Mouse (Mus musculus) 3134 (cell line): ENCODE measurements around the gene Ern2.

ENCODE experiments used
- DNase-seq: peaks from one replicate; pipeline ENCODE4 v3.0.0-alpha.2; 2011; ENCODE audit warnings: low spot score; ENCODE audit not compliant: insufficient read length; ENCODE audit errors: extremely low read depth

Gene Ern2

GRCm38 (mm10) chr7:122160037-122160436 is 26.0 kb downstream of the Ern2 start:
- DNase-seq: peak; percentile 19

GRCm38 (mm10) chr7:122158915-122159902 is 26.8 kb downstream of the Ern2 start, which contains the start of gene Plk1:
Gene Plk1 (plus strand): TSS chr7:122159439.
- DNase-seq: peak; percentile 87

DNA sequence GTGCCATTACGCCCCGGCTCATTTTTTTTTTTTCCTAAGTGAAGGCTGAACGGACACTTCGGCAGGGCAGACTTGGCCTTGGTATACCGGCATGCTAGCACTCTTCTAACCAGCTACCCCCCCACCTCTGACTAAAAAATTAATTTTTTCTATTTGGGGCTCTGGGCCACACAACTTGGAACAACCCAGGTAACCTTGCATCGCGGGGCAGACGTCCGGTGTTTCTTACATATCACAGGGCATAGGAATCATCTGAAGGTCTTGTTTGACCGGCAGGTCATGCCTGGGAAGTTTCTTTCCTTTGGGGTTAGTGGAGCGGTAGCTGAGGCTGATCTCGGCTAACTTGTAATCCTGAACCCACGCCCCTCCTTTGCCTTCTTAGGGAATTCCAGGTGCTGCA is 27.5 kb downstream of the Ern2 start:
- DNase-seq: no peak

GRCm38 (mm10) chr7:122152473-122152872 is 33.5 kb downstream of the Ern2 start:
- no peak for DNase-seq

DNA sequence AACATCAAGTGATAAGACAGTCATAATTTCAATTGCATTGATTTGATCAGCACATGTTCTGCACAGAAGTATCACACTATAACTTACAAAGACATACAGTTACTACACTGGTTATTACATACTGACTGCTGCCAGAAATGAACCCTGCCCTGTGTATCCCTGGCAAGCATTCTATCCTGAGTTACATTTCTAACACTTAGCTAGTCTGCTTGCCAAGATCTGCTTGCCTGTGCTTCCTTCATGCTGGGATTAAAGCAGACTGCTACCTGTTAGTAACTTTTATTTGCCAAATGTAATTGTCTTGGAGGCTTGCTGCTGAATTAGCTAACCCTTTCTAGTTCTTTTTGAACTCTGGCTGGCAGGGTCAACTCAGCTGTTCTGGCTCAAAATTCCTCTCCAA is 45.0 kb downstream of the Ern2 start:
- no peak for DNase-seq

GRCm38 (mm10) chr7:122138190-122138589 is 47.8 kb downstream of the Ern2 start:
- DNase-seq: no peak

DNA sequence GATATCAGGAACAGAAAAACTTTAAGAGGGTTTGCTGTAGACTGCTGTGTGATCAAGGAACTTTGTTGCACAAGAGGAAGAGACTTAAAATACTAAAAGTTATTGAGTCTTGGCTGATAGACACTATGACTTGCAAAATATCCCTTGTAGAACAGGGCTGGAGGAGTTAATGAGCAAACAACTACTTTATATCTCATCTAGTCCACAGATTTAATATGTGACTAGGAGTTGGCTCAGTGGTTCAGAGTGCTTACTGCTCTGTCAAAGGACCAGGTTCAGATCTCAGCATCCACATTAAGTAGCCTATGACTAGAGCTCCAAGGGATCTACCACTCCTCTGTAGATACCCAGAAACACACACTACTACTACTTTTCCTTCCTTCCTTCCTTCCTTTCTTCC is 48.9 kb downstream of the Ern2 start:
- no peak for DNase-seq

GRCm38 (mm10) chr7:122135070-122135469 is 50.9 kb downstream of the Ern2 start:
- DNase-seq: no peak

GRCm38 (mm10) chr7:122133338-122133625 is 52.7 kb downstream of the Ern2 start:
- no peak for DNase-seq

DNA sequence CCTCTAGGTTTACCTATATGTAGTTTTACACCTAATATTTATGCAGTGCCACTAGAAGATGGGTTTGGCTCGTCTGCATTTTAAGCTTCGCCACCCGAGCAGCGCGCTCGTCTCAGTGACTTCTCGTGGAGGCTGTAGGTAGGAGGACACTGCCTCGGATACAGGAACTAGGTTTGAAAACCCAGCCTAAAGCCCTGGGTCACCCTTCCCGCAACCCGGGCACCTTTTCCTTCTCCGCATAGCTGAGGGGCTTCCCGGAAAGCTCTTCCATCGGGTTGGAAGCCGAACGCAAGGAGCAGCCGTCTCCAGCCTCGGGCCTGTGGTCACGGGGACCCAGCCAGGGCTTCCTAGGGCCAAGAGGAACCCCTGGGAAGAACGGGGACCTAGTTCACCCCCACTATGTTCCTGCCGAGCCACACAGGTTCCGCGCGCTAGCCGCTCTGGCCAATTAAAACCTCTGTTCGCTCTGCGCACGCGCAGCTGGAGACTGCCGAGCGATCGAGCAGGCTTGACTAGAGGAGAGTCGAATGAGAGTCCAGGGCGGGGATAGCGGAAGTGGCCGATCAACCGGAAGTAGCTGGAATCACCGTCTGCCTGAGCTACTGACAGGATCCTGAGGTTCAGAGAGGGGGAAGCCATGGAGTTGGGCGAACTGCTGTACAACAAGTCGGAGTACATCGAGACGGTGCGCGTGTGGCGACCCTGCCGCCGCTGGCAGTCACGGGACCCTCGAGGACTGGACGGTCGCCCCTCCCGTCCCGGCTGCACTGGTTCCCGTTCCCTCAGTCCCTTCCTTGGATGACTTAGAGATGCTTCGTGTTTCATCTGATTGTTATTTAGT is 53.3 kb downstream of the Ern2 start, which contains the start of the genes Palb2 and Dctn5:
Gene Palb2 (minus strand): TSS at position 489 of the 841 bp plus-strand sequence.
Gene Dctn5 (plus strand): TSS at position 545 of the 841 bp plus-strand sequence.
- peak; percentile 92 for DNase-seq

DNA sequence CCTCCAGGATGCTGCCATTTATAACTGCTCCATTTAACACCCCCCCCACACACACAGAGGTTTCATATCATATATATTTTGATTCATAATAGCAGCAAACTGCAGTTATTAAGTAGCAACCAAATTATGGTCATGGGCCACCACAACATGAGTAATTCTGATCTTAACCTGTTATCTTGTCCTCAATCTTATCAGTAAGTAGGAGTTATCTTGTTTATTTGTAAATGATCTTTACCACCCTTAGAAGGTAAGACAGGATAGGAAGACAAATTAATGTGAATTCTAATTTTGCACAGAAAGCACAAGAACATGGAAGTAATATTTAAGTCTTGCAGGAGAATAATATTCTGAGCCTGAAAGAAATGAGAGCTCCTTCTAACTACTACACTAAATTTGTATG is 54.2 kb downstream of the Ern2 start:
- DNase-seq: no peak

- DNase-seq: no peak
Measured at GRCm38 (mm10) chr7:122126946-122127345, 59.1 kb downstream of the Ern2 start.

GRCm38 (mm10) chr7:122125636-122126035 is 60.4 kb downstream of the Ern2 start:
- no peak for DNase-seq

- DNase-seq: no peak
Measured at GRCm38 (mm10) chr7:122123518-122123917, 62.5 kb downstream of the Ern2 start.
